ENCODE assay signal across 13 mouse cellular contexts in the genomic region with DNA sequence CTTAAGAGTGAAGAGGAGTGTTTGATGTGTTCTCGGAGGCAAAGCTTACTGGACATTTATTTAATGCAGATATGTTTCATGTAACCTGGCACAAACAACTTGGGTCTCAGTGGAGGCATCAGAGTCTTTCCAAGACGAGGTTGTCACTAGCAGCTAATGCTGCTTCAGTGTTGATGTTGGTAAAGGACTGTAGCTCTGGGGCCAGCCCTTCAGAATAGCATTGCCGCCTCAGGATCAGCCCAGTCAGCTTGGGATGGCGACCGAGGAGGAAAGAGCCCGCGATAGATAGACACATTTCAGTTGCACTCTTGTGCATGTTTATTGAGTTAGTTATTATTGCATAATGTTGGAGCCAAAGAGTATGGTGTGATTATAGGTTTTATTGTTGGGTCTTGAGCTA.
DNase-seq lines count a peak whose midpoint lies in the region; ATAC-seq lines count a peak whose summit lies in the region.
"Had no signal": no experiment of that assay in that cellular context is flagged by ENCODE, and none has a peak within 500 bp of the region (broad histone marks: within the 10 kb centered on the region; RNA-seq: fewer than 3 reads in every experiment).

No protein-coding gene starts in this region.

- WGBS in hindbrain, embryonic 10.5 days = 80% methylated on average over 7 of the region's 7 CpGs
- WGBS in hindbrain, embryonic 16.5 days = 64% methylated on average over 7 of the region's 7 CpGs
- WGBS in neural tube, embryonic 13.5 days = 75% methylated on average over 7 of the region's 7 CpGs
- 64% methylated on average over 7 of the region's 7 CpGs for WGBS in limb, embryonic 12.5 days

- H3K9ac ChIP-seq in hindbrain, embryonic 16.5 days (ENCODE audit: low read depth, low read length) = no peak overlapping the region
- H3K9ac ChIP-seq in neural tube, embryonic 13.5 days = no peak overlapping the region
- no peak overlapping the region for H3K9ac ChIP-seq in limb, embryonic 12.5 days (replicated peaks)

- no peak overlapping the region for H3K4me3 ChIP-seq in hindbrain, embryonic 10.5 days
- H3K4me3 ChIP-seq in hindbrain, embryonic 16.5 days (ENCODE audit: low read length) = no peak overlapping the region
- H3K4me3 ChIP-seq in neural tube, embryonic 13.5 days = no peak overlapping the region
- H3K4me3 ChIP-seq in limb, embryonic 12.5 days (replicated peaks) = no peak overlapping the region
- H3K4me3 ChIP-seq: heart, embryonic 10.5 days; left cerebral cortex, adult 2 months had no signal

- H3K4me1 ChIP-seq in hindbrain, embryonic 10.5 days (replicated peaks) = peaks cover 53% of the 10 kb centered on the region
- H3K4me1 ChIP-seq in hindbrain, embryonic 16.5 days (ENCODE audit: control insufficient read depth, insufficient read depth, low read depth, low read length) = peaks cover 27% of the 10 kb centered on the region
- peaks cover 54% of the 10 kb centered on the region for H3K4me1 ChIP-seq in neural tube, embryonic 13.5 days (replicated peaks)
- peaks cover 59% of the 10 kb centered on the region for H3K4me1 ChIP-seq in limb, embryonic 12.5 days (replicated peaks)

- H3K4me2 ChIP-seq in hindbrain, embryonic 16.5 days (ENCODE audit: low read length) = no peak overlapping the region
- no peak overlapping the region for H3K4me2 ChIP-seq in neural tube, embryonic 13.5 days
- peak overlapping the region; percentile 35; the same call in 1 of the 2 replicates for H3K4me2 ChIP-seq in limb, embryonic 12.5 days

- H3K36me3 ChIP-seq in hindbrain, embryonic 10.5 days = peaks cover 8% of the 10 kb centered on the region
- H3K36me3 ChIP-seq in hindbrain, embryonic 16.5 days (ENCODE audit: control insufficient read depth, insufficient read depth, low read length) = no peaks in the 10 kb centered on the region
- no peaks in the 10 kb centered on the region for H3K36me3 ChIP-seq in neural tube, embryonic 13.5 days
- no peaks in the 10 kb centered on the region; the same call in 1 of the 2 replicates for H3K36me3 ChIP-seq in limb, embryonic 12.5 days

- H3K27me3 ChIP-seq in hindbrain, embryonic 10.5 days (ENCODE audit: insufficient read depth, poor library complexity, severe bottlenecking) = no peaks in the 10 kb centered on the region
- no peaks in the 10 kb centered on the region for H3K27me3 ChIP-seq in hindbrain, embryonic 16.5 days (replicated peaks; ENCODE audit: control insufficient read depth, insufficient read depth, low read length)
- H3K27me3 ChIP-seq in neural tube, embryonic 13.5 days = no peaks in the 10 kb centered on the region
- no peaks in the 10 kb centered on the region for H3K27me3 ChIP-seq in limb, embryonic 12.5 days
- H3K27me3 ChIP-seq: Patski had no signal

- DNase-seq in hindbrain, embryonic 10.5 days (ENCODE audit: low spot score) = no peak
- no peak for DNase-seq in neural tube, embryonic 10.5 days (ENCODE audit: extremely low spot score, low spot score)
- DNase-seq in yolk sac, embryonic 10.5 days (ENCODE audit: low spot score) = no peak
- DNase-seq in spleen, adult 18-20 months = no peak
- DNase-seq: embryo, embryonic 11 days; kidney, postnatal 14 days; thymus, postnatal 4 days had no signal

- peak overlapping the region; percentile 72 for H3K27ac ChIP-seq in hindbrain, embryonic 10.5 days
- H3K27ac ChIP-seq in hindbrain, embryonic 16.5 days (ENCODE audit: low read depth, low read length) = no peak overlapping the region
- peak overlapping the region; percentile 69 for H3K27ac ChIP-seq in neural tube, embryonic 13.5 days (replicated peaks)
- H3K27ac ChIP-seq in limb, embryonic 12.5 days = peak overlapping the region; percentile 73; the same call in 1 of the 2 replicates
- H3K27ac ChIP-seq: left cerebral cortex, adult 2 months had no signal

- no peak for ATAC-seq in hindbrain, embryonic 16.5 days
- no peak for ATAC-seq in neural tube, embryonic 13.5 days (ENCODE audit: low read depth)
- no peak for ATAC-seq in limb, embryonic 12.5 days (ENCODE audit: insufficient number of reproducible peaks, insufficient read depth, low FRiP score, low TSS enrichment, low read depth)
- ATAC-seq: Patski had no signal

- H3K9me3 ChIP-seq in hindbrain, embryonic 10.5 days = no peaks in the 10 kb centered on the region
- H3K9me3 ChIP-seq in hindbrain, embryonic 16.5 days (ENCODE audit: control insufficient read depth, low read length) = no peaks in the 10 kb centered on the region
- H3K9me3 ChIP-seq in neural tube, embryonic 13.5 days = no peaks in the 10 kb centered on the region
- no peaks in the 10 kb centered on the region for H3K9me3 ChIP-seq in limb, embryonic 12.5 days
- H3K9me3 ChIP-seq: heart, embryonic 10.5 days had no signal
